Mouse (Mus musculus) kidney, postnatal 10 days (tissue): Measurements from ENCODE around the gene Sgms1.

Experiments used
- DNase-seq: peaks from one replicate; pipeline ENCODE4 v3.0.0; 2021; ENCODE audit warnings: mixed read lengths

Gene Sgms1

DNA sequence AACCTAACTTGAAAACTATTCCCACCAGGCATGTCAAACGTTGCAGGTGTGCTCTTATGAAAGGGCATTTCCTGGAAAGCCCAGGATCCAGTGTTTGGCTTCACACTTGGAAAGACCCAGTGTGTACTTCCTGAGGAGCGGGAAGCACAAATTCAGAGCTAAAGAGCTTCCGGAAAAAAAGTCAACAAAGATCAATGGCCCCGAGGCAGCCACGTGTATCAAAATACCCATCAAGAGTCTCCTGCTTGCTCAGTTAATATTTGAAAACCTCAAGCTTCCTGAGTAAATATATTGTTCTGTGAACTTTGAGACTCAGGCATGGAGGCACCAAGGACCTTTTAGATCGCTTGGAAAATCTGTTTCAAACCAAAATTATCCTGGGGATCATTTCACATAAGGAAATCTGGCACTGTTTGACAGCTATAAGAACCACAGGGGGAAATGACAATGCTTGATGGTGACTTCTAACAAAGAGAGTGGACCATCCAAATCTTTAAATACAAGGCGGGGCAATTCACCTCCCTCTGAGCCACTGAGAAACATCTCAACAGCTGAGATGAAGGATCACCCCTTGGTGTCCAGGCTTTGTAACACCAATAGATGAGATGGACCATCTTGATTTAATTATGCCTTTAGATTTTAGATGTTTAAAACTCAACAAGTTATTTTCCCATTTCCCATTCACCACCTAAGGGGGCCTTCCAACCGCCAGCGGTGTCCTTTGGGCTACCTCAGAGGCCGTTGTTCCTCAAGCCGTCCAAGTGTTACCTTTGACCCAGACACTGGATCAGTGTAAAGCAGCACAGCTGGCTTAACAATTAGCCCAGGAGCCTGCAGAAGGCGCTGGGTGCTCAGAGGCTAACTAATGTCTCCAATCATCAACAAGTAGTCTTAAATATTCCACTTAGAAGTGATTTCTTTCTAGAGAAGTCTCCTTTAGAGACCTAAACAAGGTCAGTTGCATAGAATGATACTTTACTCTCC is 187.1 kb downstream of the Sgms1 start:
- peak; percentile 66 for DNase-seq

DNA sequence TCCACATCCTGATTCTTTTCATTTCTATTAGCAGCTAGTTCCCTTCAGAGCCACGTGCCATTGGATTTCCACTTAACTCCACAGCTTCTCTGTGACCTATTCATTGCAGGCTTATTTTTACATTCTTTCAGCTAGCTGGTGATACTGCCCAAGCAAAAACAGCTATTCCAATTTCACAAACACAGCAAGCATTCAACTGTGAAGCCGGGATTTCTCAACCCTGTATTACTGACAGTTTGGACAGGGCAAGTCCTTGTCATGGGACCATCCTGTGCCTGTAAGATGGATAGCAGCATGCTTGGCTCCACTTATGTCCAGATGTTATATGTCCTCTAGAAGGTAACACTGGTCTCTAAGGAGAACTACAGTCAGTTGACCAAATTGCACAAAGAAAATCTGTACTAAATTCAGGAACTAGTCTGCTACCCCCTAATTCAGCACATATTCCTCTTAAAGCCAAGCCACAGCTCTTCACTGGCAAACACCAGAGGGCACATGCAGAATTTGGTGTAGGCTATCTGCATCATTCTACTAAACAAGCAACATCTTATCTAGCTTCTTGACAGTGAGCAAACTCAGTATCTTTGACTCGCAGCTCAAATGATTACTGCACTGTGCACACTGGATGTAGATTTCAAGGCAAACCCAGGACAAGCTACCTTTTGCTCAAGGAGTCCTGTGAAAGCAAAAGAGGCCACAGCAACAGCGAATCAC is 189.5 kb downstream of the Sgms1 start:
- DNase-seq, result no peak

DNA sequence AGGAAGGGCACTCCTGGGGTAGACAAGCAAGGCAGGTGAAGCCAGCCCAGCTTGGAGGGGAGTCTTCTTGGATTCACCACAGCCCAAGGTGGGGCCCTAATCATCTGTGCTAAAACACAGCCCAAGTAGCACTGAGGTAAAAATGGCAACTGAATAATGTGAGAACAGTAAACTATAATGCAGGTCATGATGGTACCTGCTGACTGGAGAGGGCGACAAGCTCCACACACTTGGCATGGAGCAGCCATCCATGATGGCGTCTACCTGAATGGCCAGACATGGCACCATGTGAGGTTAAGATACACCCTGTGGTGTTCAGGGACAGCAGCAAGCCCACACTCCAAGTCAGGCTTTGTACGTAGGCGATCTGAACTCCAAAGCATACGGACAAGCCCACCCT is 190.4 kb downstream of the Sgms1 start:
- DNase-seq, result no peak

DNA sequence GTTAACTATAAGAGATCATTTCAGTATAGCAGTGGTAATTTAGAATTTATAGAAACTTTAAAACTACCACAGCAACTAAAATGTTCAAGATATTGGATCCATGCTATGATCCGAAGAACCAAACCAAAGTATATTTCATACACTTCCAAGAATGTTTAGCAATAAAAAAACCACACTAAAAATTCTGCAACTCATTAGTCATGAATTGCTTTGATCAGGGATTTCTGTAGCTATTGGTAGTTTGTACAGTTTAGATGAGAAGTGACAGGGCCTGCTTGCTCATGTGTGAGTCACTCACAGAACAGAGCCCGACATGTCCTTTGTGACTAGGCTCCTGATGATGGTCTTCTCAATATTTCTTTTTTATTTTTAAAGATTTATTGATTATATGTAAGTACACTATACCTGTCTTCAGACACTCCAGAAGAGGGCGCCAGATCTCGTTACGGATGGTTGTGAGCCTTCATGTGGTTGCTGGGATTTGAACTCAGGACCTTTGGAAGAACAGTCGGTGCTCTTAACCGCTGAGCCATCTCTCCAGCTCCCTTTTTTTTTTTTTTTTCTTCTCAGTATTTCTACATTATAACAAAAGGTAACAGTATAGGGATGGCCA is 190.9 kb downstream of the Sgms1 start:
- no peak for DNase-seq

DNA sequence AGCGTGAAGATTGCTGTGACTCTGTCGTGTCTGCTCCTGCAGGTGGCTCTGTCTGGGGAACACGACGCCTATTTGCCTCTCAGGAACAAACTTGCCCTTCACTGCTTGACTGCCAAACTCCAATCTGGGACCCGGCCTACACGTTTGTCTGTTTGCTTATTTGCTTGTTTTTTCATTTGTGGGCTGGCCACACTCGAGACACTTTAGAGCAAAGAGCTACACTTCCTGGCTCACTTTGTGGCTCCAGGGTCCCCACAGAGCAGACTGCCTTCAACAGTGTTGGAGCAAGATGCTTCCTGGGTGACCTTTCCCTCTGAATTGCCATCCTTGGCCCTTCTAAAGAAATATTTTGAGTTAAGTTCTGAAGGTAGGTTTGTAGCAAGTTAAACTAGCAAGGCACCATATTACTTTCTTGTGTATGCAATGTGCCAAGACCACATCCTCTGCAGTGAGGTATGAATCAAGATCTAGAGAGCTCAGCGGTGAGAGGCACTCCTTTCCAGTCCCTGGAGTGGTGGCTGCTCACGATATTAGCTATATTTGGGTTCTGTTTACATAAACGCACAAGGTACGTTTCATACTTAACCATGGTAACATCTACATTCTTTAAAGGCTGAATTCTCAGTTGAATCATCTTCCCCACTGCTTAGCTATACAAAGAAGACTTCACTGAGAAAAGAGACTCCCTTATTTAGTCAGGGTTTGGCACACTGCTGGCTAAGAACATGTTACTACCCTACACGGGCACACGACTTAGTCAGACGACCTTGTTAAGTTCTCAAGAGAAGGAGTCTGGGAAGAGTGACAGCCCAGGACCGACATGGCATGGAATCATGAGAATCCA is 192.3 kb downstream of the Sgms1 start:
- DNase-seq, result no peak

DNA sequence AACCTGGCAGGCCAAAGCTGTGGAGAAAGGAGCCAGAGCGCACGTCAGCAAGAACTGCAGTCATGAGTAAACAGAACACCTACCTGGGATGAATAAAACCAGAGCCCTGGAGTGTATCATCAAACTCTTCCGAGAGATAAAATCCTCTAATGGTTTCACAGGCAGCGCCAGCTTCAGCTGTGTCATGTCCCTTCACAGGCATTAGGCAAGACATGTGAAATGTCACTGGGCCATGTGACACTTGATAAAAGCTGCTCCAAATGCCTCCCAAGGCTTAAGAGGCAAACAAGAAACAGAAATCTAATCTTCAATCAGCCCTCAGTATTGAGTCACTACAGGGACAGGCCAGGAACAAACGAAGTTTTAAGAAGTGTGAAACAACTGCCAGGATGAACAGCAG is 193.3 kb downstream of the Sgms1 start:
- DNase-seq, result no peak

DNA sequence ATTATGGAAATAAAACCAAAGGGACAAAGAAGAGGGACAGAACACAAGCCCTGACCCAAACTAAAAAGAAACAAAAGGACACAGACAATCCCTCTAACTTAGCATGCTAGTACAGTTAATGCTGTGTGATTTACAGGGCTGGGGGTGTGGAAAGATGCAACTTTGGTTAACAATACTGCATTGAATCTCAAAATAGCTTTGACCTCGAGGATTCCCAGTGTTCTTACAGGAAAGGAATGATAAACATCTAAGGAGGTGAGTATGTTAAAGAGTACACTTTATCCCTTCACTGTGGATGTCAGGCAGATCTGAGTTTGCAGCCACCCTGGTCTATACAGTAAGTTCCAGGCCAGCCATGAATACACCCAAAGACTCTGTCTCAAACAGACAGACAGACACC is 194.7 kb downstream of the Sgms1 start:
- no peak for DNase-seq

DNA sequence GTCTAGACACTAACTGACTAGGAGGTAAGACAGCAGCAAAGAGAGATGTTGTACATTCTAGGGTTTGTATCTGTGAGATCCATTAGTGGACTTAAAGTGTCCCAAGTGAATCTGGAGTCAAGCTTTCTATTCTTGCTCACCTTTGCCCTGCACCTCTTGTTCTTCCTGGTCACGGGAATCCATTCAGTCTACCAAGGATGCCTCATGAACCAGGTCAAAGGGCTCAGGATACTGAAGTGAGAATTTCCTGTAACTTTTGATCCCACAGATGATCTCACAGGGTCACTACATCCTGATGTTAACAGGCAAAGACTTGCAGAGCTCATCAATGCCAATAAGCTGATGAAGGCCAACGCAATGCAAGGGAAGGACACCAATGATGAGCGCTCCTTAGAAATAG is 195.4 kb downstream of the Sgms1 start:
- no peak for DNase-seq

DNA sequence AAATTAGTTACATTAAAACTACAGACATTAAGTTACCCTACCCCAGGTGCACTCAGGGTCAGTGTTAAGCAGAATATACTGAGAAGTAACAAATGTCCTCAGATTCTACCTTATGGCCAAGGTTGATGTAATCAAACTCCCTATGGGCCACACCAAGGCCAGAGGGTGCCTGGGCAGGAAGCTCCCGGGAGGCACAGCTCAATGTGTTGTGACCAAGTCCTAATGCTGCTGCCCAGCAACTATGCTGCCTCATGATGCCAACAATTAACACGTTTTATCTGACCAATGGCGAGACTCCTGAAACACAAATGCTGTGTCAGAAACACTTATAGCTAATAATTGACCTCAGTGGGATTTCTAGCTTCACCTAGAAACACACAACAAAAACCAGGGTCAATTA is 197.9 kb downstream of the Sgms1 start:
- no peak for DNase-seq

DNA sequence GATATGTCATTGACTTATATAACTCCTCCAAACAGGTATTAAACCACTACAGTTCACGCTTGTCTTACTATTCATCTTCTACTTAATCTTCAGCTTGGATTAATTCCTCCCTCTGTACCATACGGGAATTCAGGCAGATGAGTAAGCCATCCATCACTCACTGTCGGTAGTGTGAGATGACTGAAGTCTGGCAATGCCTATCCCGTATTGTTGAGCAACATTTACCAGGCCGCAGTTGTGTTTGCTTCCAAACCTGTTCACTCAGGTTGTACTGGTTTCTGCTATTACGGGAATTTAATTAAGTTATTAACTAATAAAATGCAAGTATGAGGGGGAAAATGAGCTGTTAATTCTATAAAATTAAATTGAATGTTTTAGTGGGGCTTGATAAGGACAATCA is 199.6 kb downstream of the Sgms1 start:
- DNase-seq, result no peak

DNA sequence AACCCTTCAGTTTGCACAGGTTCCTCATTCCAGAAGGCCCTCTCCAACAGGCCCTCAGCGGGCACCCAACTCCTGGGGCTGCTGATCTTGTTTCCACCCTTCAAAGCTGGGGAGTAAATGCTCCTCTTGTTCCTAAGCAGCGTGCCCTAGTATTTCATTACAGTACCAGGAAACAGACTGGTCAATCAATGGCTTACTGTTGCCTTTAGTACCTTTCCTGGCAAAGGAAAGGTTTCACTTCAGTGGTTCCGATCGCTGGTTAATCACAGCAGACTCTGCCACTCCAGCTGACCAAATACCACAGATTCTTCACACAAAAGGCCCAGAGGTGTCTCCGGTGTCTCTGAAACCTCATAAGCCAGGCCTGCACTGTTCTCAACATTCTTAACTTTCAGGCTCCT is 200.5 kb downstream of the Sgms1 start:
- DNase-seq, result peak; percentile 36

DNA sequence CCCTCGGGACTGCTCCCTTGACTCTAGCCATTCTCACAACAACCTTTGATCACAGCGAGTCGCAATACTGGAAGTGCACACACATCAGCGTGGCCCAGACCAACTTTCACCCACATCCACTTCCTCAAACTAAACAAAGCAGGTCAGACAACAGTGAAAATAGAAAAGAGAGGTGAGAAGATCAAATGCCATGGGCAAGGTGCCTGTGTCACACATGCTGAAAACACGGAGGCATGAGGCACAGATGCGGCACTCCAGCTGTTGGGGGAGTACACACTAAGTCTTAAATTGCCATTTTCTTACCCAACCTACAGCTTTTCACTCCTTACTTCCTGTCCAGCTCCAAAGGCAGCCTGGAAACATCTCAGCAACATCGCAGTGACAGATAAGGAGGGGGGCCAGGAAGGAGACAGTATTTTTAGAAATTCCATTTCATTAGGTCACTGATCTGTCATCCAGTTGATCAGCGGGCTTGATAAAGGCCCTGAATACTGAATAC is 202.9 kb downstream of the Sgms1 start:
- DNase-seq, result peak; percentile 34

DNA sequence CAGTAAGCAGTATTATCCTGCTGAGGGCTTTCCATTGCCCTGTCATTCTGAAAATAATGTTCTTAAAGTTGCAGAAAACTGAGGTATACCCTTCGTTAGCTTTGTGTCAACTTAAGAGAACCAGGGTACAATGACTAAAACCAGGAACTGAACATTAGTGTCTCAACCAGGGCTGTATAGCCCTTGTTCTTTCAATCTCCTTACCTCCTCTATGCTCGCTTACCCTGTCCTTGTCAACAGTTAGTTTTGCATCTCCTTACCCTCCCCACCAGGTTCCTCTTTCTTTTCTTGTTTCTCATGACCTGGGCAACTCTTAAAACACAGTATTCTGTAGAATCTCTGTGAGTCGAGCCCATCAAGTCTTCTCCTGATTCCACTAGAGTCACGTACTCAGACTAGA is 206.5 kb downstream of the Sgms1 start:
- no peak for DNase-seq

DNA sequence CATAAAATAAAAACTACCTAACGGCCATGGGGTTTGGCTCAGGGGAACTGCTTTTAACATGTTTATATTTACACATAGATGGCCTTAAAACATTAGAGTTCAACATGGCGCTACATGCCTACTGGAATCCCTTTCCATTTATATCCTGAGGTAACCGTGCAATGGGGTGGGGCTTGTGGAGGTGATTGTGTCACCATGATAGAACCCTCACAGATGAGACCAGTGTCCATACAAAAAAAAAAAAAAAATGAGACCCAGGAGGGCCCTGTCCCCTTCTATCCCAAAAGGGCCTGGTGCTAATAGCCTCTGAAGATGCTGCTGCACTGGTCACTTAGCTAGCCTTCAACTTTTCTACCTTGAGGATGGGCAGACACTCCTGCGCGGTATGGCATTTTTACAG is 207.0 kb downstream of the Sgms1 start:
- DNase-seq, result no peak

DNA sequence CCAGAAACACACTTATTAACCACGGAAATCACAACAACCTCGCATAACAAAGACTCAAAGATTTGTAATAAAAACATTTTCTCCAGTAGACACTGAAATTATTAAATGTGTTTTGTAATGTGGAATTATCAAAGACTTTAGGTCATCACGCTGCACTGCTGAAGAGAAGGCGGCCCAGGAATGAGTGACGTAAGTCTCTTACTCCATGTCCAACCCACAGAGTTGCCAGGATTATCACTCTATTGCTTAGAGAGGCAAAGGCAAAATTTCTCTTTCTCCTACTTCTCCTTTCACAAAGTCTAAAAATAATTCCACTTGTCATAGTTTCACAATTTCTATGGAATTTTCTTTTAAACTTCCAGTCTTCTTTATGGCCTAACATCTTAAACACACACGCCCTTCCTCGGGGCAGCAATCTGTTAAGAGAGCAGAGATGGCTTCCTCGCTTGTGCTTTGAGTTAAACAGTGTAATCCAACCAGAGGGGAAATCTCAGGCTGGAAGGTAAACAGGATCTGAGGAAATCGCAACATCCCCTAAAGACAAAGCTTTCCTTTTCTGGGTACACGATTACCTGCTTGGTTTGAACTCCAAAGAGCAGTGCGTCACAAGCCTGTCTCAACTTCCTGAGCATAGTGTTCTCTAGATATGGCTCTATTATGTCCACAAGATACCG is 207.7 kb downstream of the Sgms1 start:
- DNase-seq, result no peak

DNA sequence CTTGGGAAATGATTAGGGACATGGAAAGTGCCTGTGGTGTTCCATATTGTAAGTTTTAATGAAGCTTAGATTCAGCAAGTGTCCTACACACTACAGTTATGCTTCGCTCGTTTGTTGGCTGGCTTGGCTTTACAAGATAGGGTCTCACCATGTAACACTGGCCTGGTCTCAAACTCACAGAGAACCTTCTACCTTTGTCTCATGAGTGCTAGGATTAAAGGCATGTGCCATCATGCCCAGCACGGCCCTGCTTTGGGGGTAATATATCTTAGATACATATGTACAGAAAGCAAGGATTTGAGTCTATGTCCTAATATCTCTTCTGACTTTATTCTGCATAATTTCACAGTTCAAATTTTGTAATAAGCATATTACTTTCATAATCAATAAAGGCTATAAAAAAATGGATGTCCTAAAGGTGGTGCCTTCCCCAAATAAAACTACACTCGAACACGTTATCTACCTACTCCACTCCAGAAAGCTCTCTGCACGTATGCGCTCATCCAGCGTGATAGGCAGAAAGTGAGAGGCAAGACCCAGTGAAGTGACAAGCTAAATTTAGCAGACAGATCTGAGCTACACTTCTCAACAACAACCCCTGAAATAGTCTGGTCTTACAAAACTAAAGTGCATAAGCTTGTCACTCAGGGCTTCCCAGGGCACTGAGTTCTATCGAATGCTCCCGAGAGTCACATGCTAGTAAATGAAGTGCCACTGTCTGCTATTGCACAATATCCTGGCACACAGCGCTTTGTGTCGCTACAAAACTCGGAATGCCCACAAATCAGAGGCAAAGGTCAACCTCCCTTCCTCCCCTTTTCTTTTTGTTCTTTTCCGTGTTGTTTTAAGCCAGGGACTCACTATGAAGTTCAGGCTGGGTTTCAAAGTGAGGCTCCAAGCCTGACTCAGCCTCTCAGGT is 208.5 kb downstream of the Sgms1 start:
- DNase-seq, result peak; percentile 55

DNA sequence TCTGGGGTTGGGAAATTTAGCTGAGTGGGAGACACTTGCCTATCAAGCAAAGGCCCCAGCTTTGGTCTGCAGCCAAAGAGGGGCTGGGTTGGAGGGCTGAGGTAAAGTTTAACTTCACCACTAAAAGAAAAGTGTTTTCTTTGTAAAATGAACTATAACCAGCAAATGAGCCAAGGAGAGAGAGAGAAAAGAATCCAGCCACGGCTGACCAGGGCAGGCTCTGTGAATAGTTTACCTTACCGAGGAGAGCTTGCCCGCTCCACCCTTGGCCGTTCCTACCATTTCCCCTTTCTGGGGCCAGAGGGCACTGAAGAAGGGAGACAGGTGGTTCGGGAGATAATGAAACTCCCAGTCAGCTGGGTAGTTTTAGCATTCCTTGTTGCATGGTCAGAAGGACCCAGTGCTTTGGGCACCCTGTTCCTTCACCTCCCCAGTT is 209.5 kb downstream of the Sgms1 start:
- peak; percentile 70 for DNase-seq

DNA sequence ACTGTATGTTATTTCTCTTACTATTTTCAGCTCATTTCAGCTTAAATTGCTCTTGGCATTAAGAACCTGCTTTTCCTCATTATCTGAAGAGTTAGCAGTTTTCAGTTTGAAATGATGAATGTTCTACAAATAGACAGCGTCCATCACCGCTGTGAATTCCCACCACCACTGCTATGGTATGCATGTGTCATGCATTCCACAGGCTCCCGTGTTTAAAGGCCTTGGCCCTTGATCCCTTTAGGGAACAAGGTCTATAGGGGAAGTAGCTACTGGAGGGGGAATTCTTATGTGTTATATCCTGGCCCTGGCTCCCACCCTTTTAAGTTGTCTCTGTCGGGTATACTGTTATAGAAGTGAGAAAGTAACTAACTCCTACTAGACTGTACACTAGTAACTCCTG is 210.0 kb downstream of the Sgms1 start:
- no peak for DNase-seq

DNA sequence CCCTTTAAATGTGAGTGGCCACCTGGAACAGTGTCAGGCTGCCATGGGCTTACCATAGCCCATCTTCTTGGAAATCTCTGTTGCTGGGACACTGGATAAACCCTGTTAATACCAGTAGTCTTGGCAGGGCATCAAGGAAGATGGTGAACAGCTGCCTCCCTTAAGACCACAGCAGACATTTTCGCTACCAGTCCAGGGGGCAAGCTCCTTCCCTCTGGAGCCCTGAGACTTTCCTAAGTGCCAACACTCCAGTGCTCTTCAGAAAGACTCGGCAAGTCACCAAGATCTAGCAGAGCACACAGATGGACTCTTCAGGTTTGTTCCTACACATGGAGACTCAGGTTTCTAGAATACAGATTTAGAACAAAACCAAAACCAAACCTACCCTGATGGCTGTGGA is 211.4 kb downstream of the Sgms1 start:
- DNase-seq, result no peak

DNA sequence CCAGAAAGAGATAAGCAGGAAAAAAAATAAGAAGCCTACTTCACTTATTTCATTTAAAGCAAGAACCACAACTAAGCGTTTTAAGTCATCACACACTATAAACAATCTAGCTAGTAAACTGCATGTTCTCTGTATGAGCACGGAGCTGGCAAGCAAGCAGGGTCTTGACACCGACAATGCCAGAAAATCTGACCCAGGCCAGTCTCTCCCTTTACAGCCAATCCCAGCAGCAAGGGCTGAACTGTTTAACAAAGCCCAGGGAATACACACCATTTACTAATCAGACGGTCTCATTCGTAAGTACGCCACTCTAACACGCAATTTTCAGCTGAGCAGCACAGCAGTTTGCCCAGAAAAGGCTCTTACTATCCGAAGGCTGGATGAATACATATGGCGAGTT is 213.1 kb downstream of the Sgms1 start:
- no peak for DNase-seq

DNA sequence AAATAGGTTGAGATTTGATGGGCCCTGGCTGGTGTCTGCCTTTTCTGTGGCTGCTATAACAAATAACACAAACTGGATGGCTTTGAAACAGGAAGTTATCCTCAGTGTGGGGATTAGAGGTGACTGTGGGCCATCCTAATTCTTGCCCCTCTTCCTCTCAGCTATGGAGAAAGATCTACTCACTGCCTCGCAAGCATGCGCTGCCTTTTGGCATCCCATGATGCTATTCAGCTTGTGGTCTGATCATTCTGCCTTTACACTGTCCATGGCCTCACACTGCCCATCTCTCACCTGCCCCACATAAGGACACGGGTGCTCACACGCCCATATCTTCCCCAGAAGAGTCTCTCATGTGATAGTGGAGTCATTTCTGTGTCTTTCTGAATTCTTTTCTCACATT is 213.5 kb downstream of the Sgms1 start:
- no peak for DNase-seq
